Mouse (Mus musculus) heart, postnatal 10 days (tissue): ENCODE measurements around the gene Slc25a15. TPM values are rescaled to one million over a fixed set of nuclear protein-coding genes. Genes with fewer than 3 reads are reported as not detected.

Experiments used
- DNase-seq, 2 experiments: peaks; one replicate each; pipeline ENCODE4 v3.0.0; 2021
- intact Hi-C: fragments of 180-260 bp; cut with DNase I; formaldehyde crosslinking; loops from one replicate; pipeline ENCODE4 v1.15.1; 2025
- total RNA-seq, 2 experiments: library from RNA; stranded (reverse); gene quantifications; 2 replicates each; pipeline ENCODE4 v1.2.3; 2021

Gene Slc25a15
- total RNA-seq, result 10 to 100 TPM; 12.8 to 13.7 TPM

DNA sequence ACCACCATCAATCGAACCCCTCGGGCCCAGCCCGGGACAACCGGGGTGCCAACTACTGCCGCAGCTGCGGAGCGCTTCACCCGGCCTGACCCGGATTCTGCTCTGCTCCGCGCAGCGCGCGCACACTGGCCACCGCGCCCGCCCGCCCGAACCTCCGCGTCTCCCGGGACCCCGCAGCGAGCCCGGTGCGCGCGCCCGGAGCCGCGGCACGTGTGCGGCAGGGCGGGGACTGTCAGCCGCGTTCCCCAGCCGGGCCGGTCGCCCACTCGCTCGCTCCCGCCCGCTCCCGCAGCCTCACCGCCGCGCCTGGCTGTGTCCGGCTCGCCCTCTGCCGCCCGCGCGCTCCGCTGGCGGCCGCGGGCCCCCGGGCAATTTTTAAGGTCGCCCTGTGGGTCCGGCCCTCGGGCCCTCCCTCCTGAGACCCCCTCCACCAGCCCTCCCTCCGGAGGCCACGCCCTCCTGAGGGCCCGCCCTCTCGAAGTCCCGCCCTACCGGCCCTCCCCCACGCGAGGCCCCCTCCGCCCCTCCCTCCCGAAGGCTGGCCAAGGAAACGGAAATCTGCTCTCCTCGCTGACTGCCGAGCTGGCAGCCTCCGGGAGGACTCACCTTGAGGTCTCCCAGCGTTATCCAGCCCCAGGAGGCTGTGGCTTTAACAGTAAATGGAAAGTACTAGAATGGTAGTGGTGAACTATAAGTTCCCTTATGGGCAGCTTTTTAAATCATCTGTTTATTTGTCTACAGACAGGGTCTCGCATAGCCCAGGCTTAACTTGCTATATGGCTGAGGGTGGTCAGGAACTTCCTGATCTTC lies at the start of gene Slc25a15:
Slc25a15 (minus strand) TSS at position 456 of the 810 bp plus-strand sequence.
- DNase-seq, result peak; percentile 93 to 95
- intact Hi-C loops, result loop anchor here (5.0 to 10.0 kb wide), 2 partner anchors 206 to 334 kb away; partner anchors contain the start of genes Alg11, Atp7b and Vps36

DNA sequence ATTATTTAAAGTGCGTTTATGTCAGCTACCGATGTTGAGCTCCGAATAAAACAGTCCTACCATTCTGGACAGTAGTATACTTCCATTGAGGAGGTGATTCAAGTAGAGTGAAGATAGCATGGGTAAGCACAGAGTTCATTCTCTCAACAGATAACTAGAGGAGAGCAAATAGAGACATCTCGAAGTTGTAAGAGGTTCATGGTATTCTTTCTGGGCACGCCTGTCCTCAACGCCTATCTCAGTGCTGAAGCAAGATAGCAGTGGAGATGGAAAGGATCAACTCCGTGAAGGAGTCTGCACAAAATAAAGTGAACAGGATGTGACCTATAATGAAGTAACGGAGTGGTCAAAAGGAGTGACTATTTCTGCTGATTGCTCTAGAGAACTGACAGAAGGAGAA lies 13.6 kb upstream of the Slc25a15 start:
- intact Hi-C loops, result no loop called here
- DNase-seq, result no peak

DNA sequence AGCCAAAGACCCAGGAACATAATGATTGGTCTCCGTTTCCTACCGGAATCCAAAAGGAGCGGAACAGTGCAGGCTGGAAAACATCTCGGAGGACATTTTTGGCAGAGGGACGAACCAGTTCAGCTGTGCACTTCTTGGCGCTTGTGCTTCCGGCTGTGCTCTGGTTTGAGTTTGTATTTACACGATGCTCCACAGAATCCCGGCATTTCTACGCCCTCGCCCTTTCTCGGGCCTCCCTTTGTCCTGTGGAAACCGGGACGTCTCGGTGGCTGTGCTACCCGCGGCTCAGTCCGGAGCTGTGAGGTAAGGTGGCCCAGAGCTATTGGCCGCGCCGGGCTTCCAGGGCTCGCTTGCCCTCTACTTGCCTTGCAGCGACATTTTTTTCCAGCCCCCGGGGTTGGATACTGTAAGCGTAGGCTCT lies 12.9 kb upstream of the Slc25a15 start, which contains the start of gene Mrps31:
Mrps31 (plus strand) TSS at position 80 of the 421 bp plus-strand sequence.
- DNase-seq, result peak; percentile 91 to 94
- intact Hi-C loops, result no loop called here

DNA sequence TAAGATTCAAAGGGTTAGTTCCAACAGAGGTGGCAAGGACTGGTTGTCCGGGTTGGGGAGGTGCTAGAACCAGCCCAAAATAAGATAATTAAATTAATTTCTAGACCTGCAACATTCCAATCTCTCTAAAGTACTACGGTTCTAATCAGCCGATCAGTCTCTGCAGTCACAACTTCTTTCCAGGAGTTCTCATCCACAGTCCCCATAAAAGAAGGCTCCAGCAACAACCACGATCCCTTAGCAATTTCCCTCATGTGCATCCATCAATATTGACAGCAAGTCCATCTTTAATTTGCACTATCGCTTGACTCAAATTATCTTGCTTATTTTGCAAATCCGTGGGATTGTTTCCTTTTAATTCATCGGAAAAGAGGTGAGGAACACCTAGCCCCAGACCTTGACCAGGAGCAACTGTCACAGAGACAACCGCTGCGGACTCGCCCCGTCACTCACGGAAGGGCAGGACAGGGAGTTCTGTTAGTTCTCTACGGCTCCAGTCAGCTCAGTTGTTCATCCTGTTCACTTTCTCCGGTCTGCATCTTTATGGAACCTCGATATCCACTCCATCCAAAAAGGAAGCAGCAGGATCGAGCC lies 12.4 kb upstream of the Slc25a15 start:
- intact Hi-C loops, result no loop called here
- no peak for DNase-seq

DNA sequence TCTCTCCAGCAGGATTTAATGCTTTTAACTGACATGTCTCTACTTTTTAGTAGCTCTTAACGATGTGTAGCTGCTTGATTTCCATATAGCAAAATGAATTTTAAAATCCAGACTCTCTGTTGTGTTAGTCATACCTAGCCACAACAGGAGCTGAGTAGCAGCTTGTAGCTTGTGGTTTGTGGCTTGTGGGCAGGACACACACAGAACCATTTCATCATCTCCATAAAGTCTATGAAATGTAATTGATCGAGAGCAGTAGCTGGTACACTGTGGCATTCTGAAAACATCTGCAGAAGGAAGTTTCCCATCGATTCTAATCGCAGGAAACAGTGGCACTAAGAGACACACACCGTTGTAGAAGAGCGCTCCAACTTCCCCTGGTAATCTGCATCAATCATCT lies 7.3 kb upstream of the Slc25a15 start:
- no peak for DNase-seq
- intact Hi-C loops, result no loop called here

DNA sequence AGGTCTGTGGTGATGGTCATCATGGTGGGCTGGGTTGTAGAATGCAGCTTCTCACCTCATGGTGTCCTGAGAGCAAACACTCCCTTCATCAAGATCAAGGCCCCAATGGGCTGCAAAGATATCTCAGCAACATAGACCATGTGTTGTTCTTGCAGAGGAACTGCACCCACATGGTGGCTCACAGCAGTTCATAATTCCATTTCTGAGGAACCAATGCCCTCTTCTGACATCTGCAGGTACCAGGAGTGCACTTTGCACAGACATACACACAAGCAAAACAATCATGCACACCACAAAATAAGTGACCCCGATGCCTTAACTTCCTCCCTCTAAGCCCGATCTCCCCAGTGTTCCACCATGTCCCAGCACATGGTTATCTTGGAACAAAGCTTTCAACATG lies 4.8 kb upstream of the Slc25a15 start:
- intact Hi-C loops, result no loop called here
- DNase-seq, result no peak

DNA sequence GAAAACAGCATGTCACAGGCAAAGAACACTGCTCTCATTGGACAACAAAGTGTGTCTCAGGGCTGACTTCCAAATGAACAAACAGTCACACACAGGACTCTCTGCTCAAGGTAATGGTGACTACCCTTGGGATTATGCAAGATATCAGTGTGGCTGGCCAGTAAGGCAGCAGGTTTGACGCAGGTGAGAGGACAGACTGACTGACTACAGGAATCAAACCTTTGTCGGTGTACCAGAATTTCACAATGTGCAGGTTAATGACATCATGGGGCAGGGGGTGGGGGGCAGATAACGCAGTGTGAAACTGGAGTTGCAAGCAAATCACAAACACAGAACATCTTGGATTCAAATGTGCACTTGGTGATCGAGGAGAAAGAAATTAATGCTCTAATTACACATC lies 2.2 kb upstream of the Slc25a15 start:
- intact Hi-C loops, result no loop called here
- DNase-seq, result no peak

DNA sequence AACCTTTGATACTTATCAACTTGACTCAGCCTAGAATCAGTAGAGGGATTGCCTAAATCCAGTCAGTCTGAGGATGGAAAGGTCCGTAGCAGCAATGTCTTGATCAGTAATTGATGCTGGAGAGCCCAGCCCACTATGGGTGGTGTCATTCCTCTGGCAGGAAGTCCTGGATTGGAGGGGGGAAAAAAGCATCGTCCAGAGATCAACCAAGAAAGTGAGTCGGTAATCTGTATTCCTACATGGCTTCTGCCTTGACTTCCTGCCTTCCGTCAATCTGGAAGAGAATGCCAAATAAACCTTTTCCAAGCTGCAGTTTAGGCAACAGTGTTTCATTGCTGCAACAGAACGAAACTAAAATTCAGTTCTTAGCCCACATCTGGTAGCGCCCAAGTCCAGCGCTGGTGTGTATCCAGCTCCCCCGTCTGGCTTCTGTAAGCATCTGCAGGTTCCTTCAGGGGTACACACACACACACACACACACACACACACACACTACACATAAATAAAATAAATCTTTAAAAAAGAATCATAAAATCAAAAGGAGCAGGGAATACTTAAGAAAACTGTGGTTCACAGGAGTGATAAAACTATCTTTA lies 986 bp upstream of the Slc25a15 start:
- peak in 1 of 2 experiments; percentile 17 for DNase-seq
- intact Hi-C loops, result loop anchor here (5.0 to 10.0 kb wide), 2 partner anchors 207 to 335 kb away; partner anchors contain the start of genes Alg11, Atp7b and Vps36

DNA sequence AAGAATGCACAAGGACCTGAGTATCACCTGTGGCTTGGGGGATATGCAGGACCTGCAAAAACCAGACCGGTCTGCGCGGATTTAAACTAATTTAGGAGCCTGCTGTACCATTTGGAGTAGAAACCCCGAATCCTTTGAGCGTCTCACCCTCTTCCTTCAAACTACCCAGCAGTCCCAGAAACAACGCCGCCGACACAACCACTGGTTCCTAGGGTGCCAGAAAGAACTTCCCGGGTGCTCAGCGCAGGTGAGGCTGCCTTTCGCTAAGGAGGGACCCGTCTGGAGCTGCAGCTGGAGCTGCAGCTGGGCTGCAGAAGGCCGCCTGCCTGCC lies 621 bp downstream of the Slc25a15 start:
- DNase-seq, result no peak
- intact Hi-C loops, result loop anchor here (5.0 to 10.0 kb wide), 2 partner anchors 205 to 333 kb away; partner anchors contain the start of genes Alg11, Atp7b and Vps36

DNA sequence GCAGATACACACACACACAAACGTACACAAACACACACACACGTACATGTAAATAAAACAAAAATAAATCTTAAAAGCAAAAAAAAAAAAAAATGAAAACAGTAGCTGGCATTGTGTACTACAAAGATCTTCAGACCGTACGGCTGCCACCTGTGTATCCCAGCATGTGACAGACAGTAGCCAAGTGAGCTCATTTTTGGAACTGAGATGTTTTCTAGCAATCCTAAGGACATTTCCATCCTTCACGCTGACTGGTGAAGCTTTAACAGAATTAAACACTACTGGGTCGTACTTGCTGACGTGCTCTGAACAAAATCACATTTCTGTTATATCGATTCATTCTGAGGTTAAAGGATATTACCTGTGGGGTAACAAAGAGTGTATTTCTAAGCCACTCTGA lies 3.1 kb downstream of the Slc25a15 start:
- intact Hi-C loops, result loop anchor here (5.0 to 10.0 kb wide), 2 partner anchors 203 to 330 kb away; partner anchors contain the start of genes Alg11, Atp7b and Vps36
- DNase-seq, result no peak

DNA sequence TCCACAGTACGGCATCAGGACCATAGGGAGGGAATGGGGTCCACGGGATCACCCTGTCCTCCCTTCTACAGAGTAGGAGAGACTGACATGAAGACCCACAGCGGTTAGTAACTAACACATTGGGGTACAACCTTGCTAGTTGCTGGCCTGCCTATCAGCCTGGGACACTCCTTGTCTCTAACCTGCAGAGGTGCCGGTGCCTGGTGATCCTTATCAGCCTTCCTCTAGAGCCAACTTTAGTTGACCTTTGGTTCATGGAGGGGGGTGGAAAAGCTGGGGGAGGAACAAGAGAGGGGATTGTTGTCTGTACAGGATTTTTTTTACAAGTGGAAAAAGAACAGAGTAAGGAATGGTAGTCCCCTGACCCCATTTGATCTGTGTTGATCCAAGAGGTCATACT lies 3.9 kb downstream of the Slc25a15 start:
- intact Hi-C loops, result loop anchor here (10.0 kb wide), 1 partner anchor 330 kb away; the partner anchor contains the start of genes Alg11 and Atp7b
- DNase-seq, result no peak

DNA sequence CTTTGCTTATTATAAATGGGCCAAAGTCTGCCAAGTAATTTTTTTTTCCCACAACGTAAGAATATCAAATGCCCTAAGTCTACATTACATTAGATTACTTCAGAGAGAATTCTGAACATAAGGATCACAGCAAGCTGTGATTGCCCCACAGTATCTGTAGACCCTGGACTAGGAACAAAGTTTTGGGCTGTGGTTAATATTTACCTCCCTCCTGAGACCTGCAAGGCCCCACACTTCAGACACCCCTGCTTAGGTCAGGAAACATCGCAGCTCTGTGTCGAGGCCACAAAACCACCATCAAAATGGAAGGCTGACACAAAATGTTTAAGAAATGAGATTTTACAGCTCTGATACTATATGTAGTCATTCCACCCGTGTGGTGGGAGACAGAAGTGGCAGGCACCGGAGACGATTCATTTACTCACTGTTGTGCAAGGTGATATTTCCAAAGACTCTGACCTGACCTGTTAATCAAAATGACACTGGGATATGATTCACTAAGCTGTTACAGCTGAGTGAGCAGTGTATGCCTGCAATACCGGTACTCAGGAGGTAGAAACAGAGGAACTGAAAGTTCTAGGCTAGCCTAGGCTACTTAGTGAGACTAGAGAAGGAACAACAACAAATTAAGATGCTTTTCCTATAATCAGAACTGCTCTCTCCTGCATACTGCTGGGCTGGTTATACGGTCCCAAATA lies 7.5 kb downstream of the Slc25a15 start:
- intact Hi-C loops, result loop anchor here (10.0 kb wide), 1 partner anchor 326 kb away; the partner anchor contains the start of genes Alg11 and Atp7b
- no peak for DNase-seq

DNA sequence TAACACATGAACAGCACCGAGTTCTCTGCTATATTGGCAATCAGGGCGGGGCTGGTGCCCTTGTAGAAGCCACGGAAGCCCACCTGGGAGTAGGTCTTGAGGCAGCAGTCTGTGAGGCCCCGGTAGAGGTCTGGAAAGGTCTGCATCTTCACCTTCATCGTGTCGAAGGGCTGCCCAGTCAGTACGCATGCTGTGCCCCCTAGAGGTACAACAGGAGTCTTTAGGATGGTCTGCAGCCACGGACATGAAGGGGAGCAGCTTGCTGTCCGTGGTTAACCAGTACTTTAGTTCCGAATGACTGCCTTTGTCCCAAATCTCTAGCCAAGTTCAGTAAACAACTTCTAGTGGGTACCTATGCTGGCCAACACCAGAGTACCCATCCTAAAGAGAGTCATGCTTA lies 8.5 kb downstream of the Slc25a15 start:
- intact Hi-C loops, result loop anchor here (10.0 kb wide), 1 partner anchor 325 kb away; the partner anchor contains the start of genes Alg11 and Atp7b
- DNase-seq, result no peak

DNA sequence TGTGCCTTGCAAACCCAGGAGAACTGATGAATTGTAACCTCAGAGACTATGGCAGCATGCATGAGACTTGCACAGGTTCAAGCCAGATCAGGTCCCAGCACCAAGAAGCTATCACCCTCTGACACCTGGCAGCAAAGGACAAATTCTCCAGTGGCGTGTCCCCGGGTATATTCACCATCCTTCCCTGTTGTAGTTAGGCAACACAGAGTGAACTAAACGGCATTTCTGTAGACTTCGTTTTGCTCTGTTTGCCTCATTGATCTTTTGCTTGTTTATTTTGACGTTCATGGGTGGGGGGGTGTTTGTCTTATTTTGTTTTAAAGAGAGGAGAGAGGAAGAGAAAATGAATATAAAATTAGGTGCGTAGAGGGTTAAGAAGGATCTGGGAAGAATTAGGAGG lies 13.2 kb downstream of the Slc25a15 start:
- DNase-seq, result no peak
- intact Hi-C loops, result no loop called here

DNA sequence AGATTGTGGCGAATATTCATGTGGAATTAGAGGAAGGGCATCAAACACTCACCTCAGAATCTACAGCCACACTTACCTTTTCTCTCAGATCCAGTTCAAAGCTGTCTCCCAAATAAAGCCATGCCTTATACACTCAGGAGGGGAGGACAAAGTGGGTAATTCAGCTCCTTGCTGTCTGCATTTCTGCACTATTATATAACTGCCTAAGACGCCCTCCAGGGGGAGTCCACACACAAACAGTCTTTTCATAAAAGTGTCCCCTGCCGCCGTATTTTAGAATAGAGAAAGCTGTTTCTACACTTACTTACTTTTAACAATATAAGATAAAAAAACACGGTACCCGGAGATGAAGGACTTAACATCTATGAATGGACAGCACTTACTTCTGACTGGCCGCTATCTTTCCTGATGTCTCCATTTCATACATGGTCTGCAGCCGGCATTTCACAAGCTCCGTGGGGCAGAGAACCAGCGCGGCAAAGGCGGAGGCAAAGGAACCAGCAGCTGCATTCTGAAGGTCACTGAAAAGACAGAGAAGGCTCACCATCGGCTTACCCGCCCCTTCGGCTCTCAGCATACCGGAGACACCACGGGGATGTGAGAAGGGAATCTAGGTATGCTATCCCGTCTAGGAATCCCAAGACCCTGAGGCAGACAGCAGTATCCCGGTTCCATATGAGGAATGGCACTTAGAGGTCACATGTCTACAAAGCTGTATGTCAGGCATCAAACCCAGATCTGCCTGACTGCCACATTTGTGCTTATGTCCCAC lies 15.4 kb downstream of the Slc25a15 start:
- intact Hi-C loops, result no loop called here
- DNase-seq, result peak in 1 of 2 experiments; percentile 11

DNA sequence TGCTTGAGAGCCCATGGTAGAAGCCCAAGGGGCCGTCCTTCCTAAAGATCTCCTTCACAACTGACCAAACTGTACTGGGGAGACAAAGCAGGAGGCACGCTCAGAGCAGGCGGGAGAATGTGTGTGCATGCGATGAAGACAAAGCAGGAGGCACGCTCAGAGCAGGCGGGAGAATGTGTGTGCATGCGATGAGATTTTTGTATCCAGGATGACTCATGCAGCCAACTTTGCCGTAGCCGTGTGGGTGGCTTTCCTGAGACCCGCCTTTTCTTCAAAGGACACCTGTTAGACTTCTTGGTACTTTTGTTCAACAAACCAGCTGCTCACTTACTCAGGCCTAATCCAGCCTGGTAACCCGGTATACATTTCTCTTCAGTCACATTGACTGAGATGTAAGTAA lies 17.5 kb downstream of the Slc25a15 start:
- intact Hi-C loops, result no loop called here
- no peak for DNase-seq

DNA sequence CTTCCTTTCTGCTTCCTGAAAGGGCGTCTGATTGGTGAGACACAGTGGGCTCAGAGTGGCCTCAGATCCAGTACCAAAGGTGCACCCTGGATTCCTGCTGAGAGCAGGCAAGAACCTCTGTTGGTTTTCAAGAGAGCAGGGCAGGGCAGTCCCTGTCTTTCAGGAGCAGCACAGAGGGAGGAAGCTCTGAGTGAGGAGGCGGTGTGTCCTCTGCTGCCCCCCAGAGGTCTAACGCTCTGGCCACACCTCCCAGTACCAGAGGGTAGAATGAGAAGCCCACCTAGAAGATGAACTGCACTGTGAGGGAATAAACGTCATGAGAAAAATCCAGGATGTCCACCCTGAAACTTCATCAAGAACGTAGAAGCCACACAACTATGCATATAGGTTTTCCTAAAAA lies 21.5 kb downstream of the Slc25a15 start:
- intact Hi-C loops, result loop anchor here (1.0 to 10.0 kb wide), 2 partner anchors 185 to 382 kb away; partner anchors contain the start of gene Vps36
- DNase-seq, result peak; percentile 61 to 71

DNA sequence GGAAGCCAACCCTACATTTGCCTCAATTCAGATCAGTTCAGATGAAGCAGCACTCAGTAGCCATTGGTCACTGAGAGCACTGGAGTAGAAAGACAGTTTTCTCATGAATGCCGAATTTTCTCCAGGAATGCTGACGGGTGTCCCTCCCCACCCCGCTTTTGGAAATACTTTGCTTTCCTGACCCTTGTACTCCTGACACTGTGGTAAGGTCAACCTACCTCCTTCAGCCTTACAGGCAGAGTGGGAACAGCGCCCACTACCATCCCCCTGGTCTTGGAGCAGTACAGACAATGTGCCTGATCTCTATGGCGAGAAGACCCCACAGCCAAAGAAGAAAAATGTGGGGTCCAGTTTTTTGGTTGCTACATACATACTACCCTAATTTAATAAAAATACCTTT lies 22.1 kb downstream of the Slc25a15 start:
- intact Hi-C loops, result loop anchor here (10.0 kb wide), 1 partner anchor 382 kb away; no protein-coding TSS in a partner anchor

DNA sequence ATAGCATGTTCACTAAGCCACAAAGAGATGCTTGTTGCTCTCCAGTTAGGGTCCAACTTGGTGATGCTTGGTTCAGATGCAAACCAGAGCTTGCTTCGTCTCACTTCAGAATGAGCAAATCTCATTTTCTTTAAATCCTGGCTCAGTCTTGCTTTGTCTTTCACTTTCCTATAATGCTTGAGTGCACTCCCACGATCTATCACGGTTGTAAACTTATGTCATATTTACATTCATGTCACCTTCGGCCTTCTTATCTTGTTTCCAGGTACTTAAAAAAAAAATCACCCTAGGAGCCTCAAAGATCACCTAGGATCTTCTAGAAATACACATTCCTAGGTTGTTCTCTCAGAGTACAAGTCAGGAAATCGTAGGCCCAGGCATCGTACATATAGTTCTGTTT lies 38.5 kb downstream of the Slc25a15 start:
- intact Hi-C loops, result no loop called here
- no peak for DNase-seq

More for the DNA sequence above, 22.1 kb downstream of the Slc25a15 start:
- DNase-seq, result no peak

DNA sequence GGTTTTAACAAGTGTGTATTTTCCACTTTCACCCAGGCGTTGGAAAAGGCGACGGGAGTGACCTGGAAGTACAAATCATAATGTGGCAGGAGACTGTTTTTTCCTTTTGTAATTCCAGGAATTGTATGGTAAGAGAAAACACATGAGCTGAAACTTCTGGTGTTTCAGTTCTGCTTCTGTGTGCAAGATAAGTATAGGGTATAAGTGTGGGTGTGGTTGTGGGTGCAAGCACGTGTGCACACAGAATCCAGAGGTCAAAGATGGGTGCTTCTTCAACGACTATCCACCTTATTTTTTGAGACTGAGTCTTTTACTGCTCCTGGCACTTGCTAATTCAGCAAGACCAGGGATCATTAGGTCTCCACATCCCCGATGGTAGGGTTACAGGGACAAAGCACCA lies 39.0 kb downstream of the Slc25a15 start:
- DNase-seq, result no peak
- intact Hi-C loops, result no loop called here
